Mouse (Mus musculus) limb, embryonic 13.5 days (tissue): ENCODE data around the gene Grtp1. TPM values are rescaled to one million over a fixed set of nuclear protein-coding genes. Genes with fewer than 3 reads are reported as not detected.
A peak's percentile ranks its signal among the peaks of the same experiment; 100 is the strongest.

ENCODE experiments used
- ATAC-seq: fragments of 200-750 bp; cut with Nextera tagmentation; 2 replicates; pipeline ENCODE4 v1.8.0; 2017; ENCODE audit warnings: low read depth, moderate number of reproducible peaks, moderate TSS enrichment; ENCODE audit not compliant: low FRiP score
- H3K27ac ChIP-seq: fragments of 300-500 bp; sonication (generic); 2 replicates; pipeline ENCODE4 v1.5.1; 2015; ENCODE audit warnings: inconsistent platforms, mild to moderate bottlenecking, moderate library complexity
- H3K27me3 ChIP-seq: fragments of 300-500 bp; sonication (generic); 2 replicates; pipeline ENCODE4 v1.6.1; 2015; ENCODE audit warnings: mild to moderate bottlenecking, inconsistent platforms
- H3K36me3 ChIP-seq: fragments of 300-500 bp; sonication (generic); 2 replicates; pipeline ENCODE4 v1.6.1; 2015; ENCODE audit warnings: inconsistent platforms, mild to moderate bottlenecking, moderate library complexity
- H3K4me1 ChIP-seq: fragments of 300-500 bp; sonication (generic); 2 replicates; pipeline ENCODE4 v1.6.1; 2015; ENCODE audit warnings: inconsistent platforms
- H3K4me2 ChIP-seq: fragments of 300-500 bp; sonication (generic); replicated peaks from 2 replicates; pipeline ENCODE4 v1.6.1; 2015; ENCODE audit warnings: inconsistent platforms, mild to moderate bottlenecking, moderate library complexity
- H3K4me3 ChIP-seq: fragments of 300-500 bp; sonication (generic); 2 replicates; pipeline ENCODE4 v1.5.1; 2015; ENCODE audit warnings: moderate library complexity, mild to moderate bottlenecking, inconsistent platforms
- H3K9ac ChIP-seq: fragments of 300-500 bp; sonication (generic); 2 replicates; pipeline ENCODE4 v1.6.1; 2015; ENCODE audit warnings: mild to moderate bottlenecking, inconsistent platforms
- H3K9me3 ChIP-seq: fragments of 300-500 bp; sonication (generic); 2 replicates; pipeline ENCODE4 v1.6.1; 2016; ENCODE audit warnings: inconsistent platforms
- WGBS: fragments of 180-500 bp; shearing (Covaris S2); methylation state at CpG from one replicate; pipeline ENCODE4 v1.1.7; 2015; 5-methylcytosine and 5-hydroxymethylcytosine counted together
- polyA plus RNA-seq: library from polyadenylated mRNA; unstranded; fragments of >200 nt; fragmentation: Nextera tagmentation; extraction: Ambion mirVana; gene quantifications from 2 replicates; pipeline ENCODE4 v1.2.1, GENCODE M21; 2015

Gene Grtp1
- polyA plus RNA-seq, 1 experiment from 2014 or later = 16.9 TPM

- Histone ChIP-seq H3K27ac (no peak overlapping the region), H3K4me1 (peaks cover 17% of the 10 kb centered on the region), H3K9ac (no peak overlapping the region), H3K4me2 (no peak overlapping the region), H3K4me3 (no peak overlapping the region), H3K27me3 (peaks cover 51% of the 10 kb centered on the region), H3K36me3 (no peaks in the 10 kb centered on the region), H3K9me3 (no peaks in the 10 kb centered on the region)
- 95% methylated on average over 3 of the region's 3 CpGs for WGBS
- no peak for ATAC-seq
Measured at GRCm38 (mm10) chr8:13202806-13203205, 2.4 kb upstream of the Grtp1 start.

GRCm38 (mm10) chr8:13202041-13202440, 1.6 kb upstream of the Grtp1 start:
- Histone ChIP-seq H3K36me3 (no peaks in the 10 kb centered on the region), H3K9ac (no peak overlapping the region), H3K4me1 (peaks cover 17% of the 10 kb centered on the region), H3K27me3 (peaks cover 51% of the 10 kb centered on the region), H3K9me3 (no peaks in the 10 kb centered on the region), H3K4me2 (no peak overlapping the region), H3K27ac (no peak overlapping the region), H3K4me3 (no peak overlapping the region)
- 50% methylated on average over 3 of the region's 3 CpGs for WGBS
- ATAC-seq = no peak

- 2% methylated on average over 18 of the region's 18 CpGs for WGBS
- Histone ChIP-seq H3K9me3 (no peaks in the 10 kb centered on the region), H3K9ac (no peak overlapping the region), H3K27ac (no peak overlapping the region), H3K36me3 (no peaks in the 10 kb centered on the region), H3K4me3 (peak overlapping the region; percentile 83), H3K4me1 (peaks cover 13% of the 10 kb centered on the region), H3K27me3 (peaks cover 51% of the 10 kb centered on the region), H3K4me2 (peak overlapping the region; percentile 86)
- ATAC-seq = no peak
Measured at GRCm38 (mm10) chr8:13201013-13201334, 554 bp upstream of the Grtp1 start.

- Histone ChIP-seq H3K36me3 (no peaks in the 10 kb centered on the region), H3K4me1 (peaks cover 18% of the 10 kb centered on the region), H3K9ac (peak overlapping the region; percentile 79; the same call in 1 of the 2 replicates), H3K9me3 (no peaks in the 10 kb centered on the region), H3K27me3 (peaks cover 44% of the 10 kb centered on the region), H3K4me3 (peak overlapping the region; percentile 83), H3K4me2 (peak overlapping the region; percentile 86), H3K27ac (no peak overlapping the region)
- ATAC-seq = no peak
- 24% methylated on average over 14 of the region's 14 CpGs for WGBS
Measured at GRCm38 (mm10) chr8:13199385-13200061, 897 bp downstream of the Grtp1 start.

GRCm38 (mm10) chr8:13197493-13197892, 2.9 kb downstream of the Grtp1 start:
- WGBS = 83% methylated on average over 5 of the region's 5 CpGs
- no peak overlapping the region for H3K4me2 ChIP-seq
- no peak overlapping the region for H3K4me3 ChIP-seq
- H3K9me3 ChIP-seq = no peaks in the 10 kb centered on the region
- no peak overlapping the region for H3K27ac ChIP-seq
- H3K27me3 ChIP-seq = peaks cover 33% of the 10 kb centered on the region
- H3K4me1 ChIP-seq = peaks cover 18% of the 10 kb centered on the region
- no peak overlapping the region for H3K9ac ChIP-seq
- no peak for ATAC-seq
- no peaks in the 10 kb centered on the region for H3K36me3 ChIP-seq

GRCm38 (mm10) chr8:13194818-13195217, 5.6 kb downstream of the Grtp1 start:
- Histone ChIP-seq H3K4me1 (peaks cover 10% of the 10 kb centered on the region), H3K4me2 (no peak overlapping the region), H3K27me3 (peaks cover 6% of the 10 kb centered on the region), H3K36me3 (no peaks in the 10 kb centered on the region), H3K9me3 (no peaks in the 10 kb centered on the region), H3K4me3 (no peak overlapping the region), H3K9ac (no peak overlapping the region), H3K27ac (peak overlapping the region; percentile 63)
- no peak for ATAC-seq
- 44% methylated on average over 10 of the region's 10 CpGs for WGBS

- no peaks in the 10 kb centered on the region for H3K9me3 ChIP-seq
Measured at GRCm38 (mm10) chr8:13190235-13190634, 10.2 kb downstream of the Grtp1 start.

GRCm38 (mm10) chr8:13188857-13189256, 11.6 kb downstream of the Grtp1 start:
- no peak overlapping the region for H3K27ac ChIP-seq
- no peaks in the 10 kb centered on the region for H3K4me1 ChIP-seq
- no peak overlapping the region for H3K4me3 ChIP-seq
- WGBS = 77% methylated on average over 1 of the region's 1 CpGs
- peak; percentile 46; the same call in 1 of the 2 replicates for ATAC-seq
- peaks cover 19% of the 10 kb centered on the region for H3K36me3 ChIP-seq
- no peaks in the 10 kb centered on the region for H3K27me3 ChIP-seq
- no peak overlapping the region for H3K4me2 ChIP-seq
- no peak overlapping the region for H3K9ac ChIP-seq
- no peaks in the 10 kb centered on the region for H3K9me3 ChIP-seq

More at GRCm38 (mm10) chr8:13190235-13190634, 10.2 kb downstream of the Grtp1 start:
- H3K27ac ChIP-seq = no peak overlapping the region
- 90% methylated on average over 8 of the region's 8 CpGs for WGBS
- peaks cover 5% of the 10 kb centered on the region for H3K4me1 ChIP-seq
- H3K27me3 ChIP-seq = no peaks in the 10 kb centered on the region
- ATAC-seq = no peak
- no peak overlapping the region for H3K4me2 ChIP-seq
- H3K36me3 ChIP-seq = peaks cover 14% of the 10 kb centered on the region
- H3K4me3 ChIP-seq = no peak overlapping the region
- H3K9ac ChIP-seq = no peak overlapping the region

- no peak overlapping the region for H3K9ac ChIP-seq
- H3K4me2 ChIP-seq = no peak overlapping the region
Measured at GRCm38 (mm10) chr8:13188052-13188555, 12.3 kb downstream of the Grtp1 start.

GRCm38 (mm10) chr8:13187638-13188037, 12.8 kb downstream of the Grtp1 start:
- Histone ChIP-seq H3K9ac (no peak overlapping the region), H3K9me3 (no peaks in the 10 kb centered on the region), H3K36me3 (peaks cover 19% of the 10 kb centered on the region), H3K4me2 (no peak overlapping the region), H3K4me3 (no peak overlapping the region), H3K4me1 (no peaks in the 10 kb centered on the region), H3K27ac (no peak overlapping the region), H3K27me3 (no peaks in the 10 kb centered on the region)
- no peak for ATAC-seq
- 83% methylated on average over 7 of the region's 7 CpGs for WGBS

More at GRCm38 (mm10) chr8:13188052-13188555, 12.3 kb downstream of the Grtp1 start:
- Histone ChIP-seq H3K36me3 (peaks cover 19% of the 10 kb centered on the region), H3K9me3 (no peaks in the 10 kb centered on the region), H3K4me3 (no peak overlapping the region), H3K4me1 (no peaks in the 10 kb centered on the region), H3K27me3 (no peaks in the 10 kb centered on the region), H3K27ac (no peak overlapping the region)
- WGBS = 87% methylated on average over 13 of the region's 13 CpGs
- ATAC-seq = no peak; the same call in 1 of the 2 replicates

GRCm38 (mm10) chr8:13187229-13187628, 13.2 kb downstream of the Grtp1 start:
- Histone ChIP-seq H3K27ac (no peak overlapping the region), H3K4me1 (no peaks in the 10 kb centered on the region), H3K36me3 (peaks cover 21% of the 10 kb centered on the region), H3K9ac (no peak overlapping the region), H3K9me3 (no peaks in the 10 kb centered on the region), H3K27me3 (no peaks in the 10 kb centered on the region), H3K4me3 (no peak overlapping the region), H3K4me2 (no peak overlapping the region)
- ATAC-seq = no peak
- WGBS = 80% methylated on average over 9 of the region's 9 CpGs

- Histone ChIP-seq H3K4me1 (no peaks in the 10 kb centered on the region), H3K27ac (no peak overlapping the region), H3K36me3 (peaks cover 25% of the 10 kb centered on the region), H3K9me3 (no peaks in the 10 kb centered on the region), H3K27me3 (no peaks in the 10 kb centered on the region), H3K4me3 (no peak overlapping the region), H3K9ac (no peak overlapping the region), H3K4me2 (no peak overlapping the region)
- no peak for ATAC-seq
- 87% methylated on average over 8 of the region's 8 CpGs for WGBS
Measured at GRCm38 (mm10) chr8:13186819-13187218, 13.6 kb downstream of the Grtp1 start.

- WGBS = 71% methylated on average over 2 of the region's 2 CpGs
- H3K4me1 ChIP-seq = no peaks in the 10 kb centered on the region
Measured at GRCm38 (mm10) chr8:13181691-13181976, 18.8 kb downstream of the Grtp1 start.

More at GRCm38 (mm10) chr8:13181691-13181976, 18.8 kb downstream of the Grtp1 start:
- no peaks in the 10 kb centered on the region for H3K9me3 ChIP-seq
- peaks cover 44% of the 10 kb centered on the region for H3K36me3 ChIP-seq
- H3K4me3 ChIP-seq = no peak overlapping the region
- no peak overlapping the region for H3K4me2 ChIP-seq
- no peak overlapping the region for H3K27ac ChIP-seq
- no peak for ATAC-seq
- no peak overlapping the region for H3K9ac ChIP-seq
- no peaks in the 10 kb centered on the region for H3K27me3 ChIP-seq
